Mouse (Mus musculus): Measurements from ENCODE around the gene Rpl4. TPM values are rescaled to one million over a fixed set of nuclear protein-coding genes. Genes with fewer than 3 reads are reported as not detected.
"Not testable (repeated sequence)": the region's sequence is repeated elsewhere in the genome, so short reads cannot be mapped to it uniquely, and the experiment has no call there.

Rpl4 gene
- polyA plus RNA-seq, 1 experiment: 2,046 TPM

- no peaks in the 10 kb centered on the region for H3K4me1 ChIP-seq (ENCODE audit: control insufficient read depth, insufficient read depth, low read length)
- TF ChIP-seq POLR2A (IDR thresholded peaks at IDR 0.05; ENCODE audit: low read depth, low read length): no peak
- TF ChIP-seq CTCF (IDR thresholded peaks at IDR 0.05; ENCODE audit: borderline replicate concordance, insufficient read depth, low read length): no peak
- H3K4me3 ChIP-seq (ENCODE audit: insufficient read depth, low read length): no peak overlapping the region
- H3K27ac ChIP-seq (ENCODE audit: insufficient read depth, low read length): no peak overlapping the region
These were observed 20.7 kb downstream of the Rpl4 start for GRCm38 (mm10) chr9:64193879-64194278.

GRCm38 (mm10) chr9:64195554-64195953 is 22.4 kb downstream of the Rpl4 start:
- no peak overlapping the region for H3K4me3 ChIP-seq (ENCODE audit: insufficient read depth, low read length)
- no peak overlapping the region for H3K27ac ChIP-seq (ENCODE audit: insufficient read depth, low read length)
- H3K4me1 ChIP-seq (ENCODE audit: control insufficient read depth, insufficient read depth, low read length): no peaks in the 10 kb centered on the region
- TF ChIP-seq POLR2A (IDR thresholded peaks at IDR 0.05; ENCODE audit: low read depth, low read length): no peak
- no peak for TF ChIP-seq CTCF (IDR thresholded peaks at IDR 0.05; ENCODE audit: borderline replicate concordance, insufficient read depth, low read length)

DNA sequence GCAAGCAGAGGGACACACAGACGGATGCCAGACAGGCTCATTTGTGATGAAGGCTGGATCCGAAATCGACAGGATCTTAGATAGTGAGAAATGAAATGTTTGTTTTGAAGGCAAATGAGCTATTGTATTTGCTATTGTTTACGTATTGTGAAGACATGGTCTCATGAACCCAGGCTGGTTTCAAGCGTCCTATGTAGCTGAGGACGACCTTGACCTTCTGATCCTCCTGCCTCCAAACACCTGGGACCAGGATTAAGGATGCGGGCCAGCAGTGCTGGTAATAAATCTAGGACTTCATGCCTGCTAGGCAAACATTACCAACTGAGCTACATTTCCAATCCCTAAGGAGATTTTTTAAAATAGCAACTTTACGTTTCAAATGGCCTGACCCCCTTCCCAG is 24.3 kb downstream of the Rpl4 start:
- H3K4me1 ChIP-seq (ENCODE audit: control insufficient read depth, insufficient read depth, low read length): no peaks in the 10 kb centered on the region
- H3K27ac ChIP-seq (ENCODE audit: insufficient read depth, low read length): no peak overlapping the region
- no peak overlapping the region for H3K4me3 ChIP-seq (ENCODE audit: insufficient read depth, low read length)
- TF ChIP-seq CTCF (IDR thresholded peaks at IDR 0.05; ENCODE audit: borderline replicate concordance, insufficient read depth, low read length): no peak
- TF ChIP-seq POLR2A (IDR thresholded peaks at IDR 0.05; ENCODE audit: low read depth, low read length): no peak

DNA sequence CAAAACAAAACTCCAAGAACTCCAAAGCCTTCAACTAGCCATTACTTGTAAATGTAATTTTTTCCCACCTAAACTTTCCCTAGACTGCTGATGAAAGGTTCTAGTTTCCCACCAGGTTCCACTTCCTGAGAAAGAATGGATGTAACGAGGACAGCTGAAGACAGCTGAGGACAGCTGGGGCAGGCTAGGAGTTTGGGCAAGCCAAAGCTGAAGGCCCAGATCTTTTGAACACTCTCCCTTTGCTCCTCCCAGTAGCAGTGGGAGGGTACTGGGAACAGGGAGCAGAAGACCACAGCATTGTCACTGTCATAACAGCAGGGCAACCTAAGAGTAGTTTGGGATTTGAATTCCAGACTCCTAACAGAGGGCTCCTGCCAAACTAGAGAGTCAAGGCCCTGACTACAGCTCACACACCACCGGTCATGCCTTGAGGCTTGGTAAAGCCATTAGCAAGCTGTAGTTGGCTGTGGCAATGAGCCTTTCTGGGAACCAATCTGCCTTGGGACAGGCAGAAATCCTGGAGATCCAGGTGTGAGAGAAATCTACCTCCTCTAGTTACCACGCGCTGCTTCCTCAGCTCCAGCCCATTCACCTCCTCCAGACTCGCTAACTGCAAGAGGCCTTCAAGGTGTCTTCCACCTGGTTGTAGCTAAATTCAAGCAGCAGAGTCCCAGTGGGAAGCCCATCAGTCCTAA is 25.0 kb downstream of the Rpl4 start:
- TF ChIP-seq POLR2A (IDR thresholded peaks at IDR 0.05; ENCODE audit: low read depth, low read length) (no peak), CTCF (IDR thresholded peaks at IDR 0.05; ENCODE audit: borderline replicate concordance, insufficient read depth, low read length) (no peak)
- Histone ChIP-seq H3K4me1 (ENCODE audit: control insufficient read depth, insufficient read depth, low read length) (no peaks in the 10 kb centered on the region), H3K27ac (ENCODE audit: insufficient read depth, low read length) (no peak overlapping the region), H3K4me3 (ENCODE audit: insufficient read depth, low read length) (no peak overlapping the region)

GRCm38 (mm10) chr9:64198763-64199418 is 25.7 kb downstream of the Rpl4 start:
- H3K4me3 ChIP-seq (ENCODE audit: insufficient read depth, low read length); H3K27ac ChIP-seq (ENCODE audit: insufficient read depth, low read length); H3K4me1 ChIP-seq (ENCODE audit: control insufficient read depth, insufficient read depth, low read length): not testable (repeated sequence)

DNA sequence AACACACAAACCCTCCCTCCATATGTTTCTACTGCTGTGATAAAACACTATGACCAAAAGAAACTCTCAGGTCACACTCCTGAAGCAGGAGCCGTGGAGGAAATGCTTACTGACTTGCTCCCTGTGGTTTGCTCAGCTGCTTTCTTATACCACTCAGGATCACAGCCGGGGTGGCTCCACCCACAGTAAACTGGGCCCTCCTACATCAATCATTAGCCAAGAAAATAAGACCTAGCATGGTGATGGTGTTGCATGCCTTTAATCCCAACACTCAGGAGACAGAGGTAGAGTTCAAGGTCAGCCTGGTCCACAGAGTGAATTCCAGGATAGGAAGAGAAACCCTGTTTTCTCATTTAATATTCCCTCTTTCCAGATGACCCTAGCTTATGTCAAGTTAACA is 26.7 kb downstream of the Rpl4 start:
- no peak overlapping the region for H3K4me3 ChIP-seq (ENCODE audit: insufficient read depth, low read length)
- TF ChIP-seq POLR2A (IDR thresholded peaks at IDR 0.05; ENCODE audit: low read depth, low read length): no peak
- no peak for TF ChIP-seq CTCF (IDR thresholded peaks at IDR 0.05; ENCODE audit: borderline replicate concordance, insufficient read depth, low read length)

DNA sequence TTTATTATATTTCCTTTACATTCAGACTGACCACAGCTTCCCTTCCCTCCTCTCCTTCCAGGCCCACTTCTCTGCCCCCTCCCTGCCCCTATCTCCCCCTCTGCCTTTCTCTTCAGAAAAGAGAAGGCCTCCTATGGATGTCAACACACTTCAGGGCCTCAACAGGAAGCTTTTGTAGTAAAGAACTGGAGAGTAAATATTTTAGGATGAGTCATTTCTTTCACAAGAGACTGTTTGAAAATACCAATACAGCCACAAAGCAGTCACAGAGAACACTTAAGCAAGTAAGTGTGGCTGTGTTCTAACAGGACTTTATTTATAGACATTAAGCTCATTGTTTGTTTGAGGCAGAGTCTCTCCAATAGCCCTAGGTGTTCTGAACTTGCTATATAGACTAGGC is 29.2 kb downstream of the Rpl4 start:
- Histone ChIP-seq H3K4me3 (ENCODE audit: insufficient read depth, low read length) (no peak overlapping the region), H3K4me1 (ENCODE audit: control insufficient read depth, insufficient read depth, low read length) (no peaks in the 10 kb centered on the region), H3K27ac (ENCODE audit: insufficient read depth, low read length) (peak overlapping the region; percentile 54)
- TF ChIP-seq POLR2A (IDR thresholded peaks at IDR 0.05; ENCODE audit: low read depth, low read length): no peak
- no peak for TF ChIP-seq CTCF (IDR thresholded peaks at IDR 0.05; ENCODE audit: borderline replicate concordance, insufficient read depth, low read length)

More for the DNA sequence above, 26.7 kb downstream of the Rpl4 start:
- no peaks in the 10 kb centered on the region for H3K4me1 ChIP-seq (ENCODE audit: control insufficient read depth, insufficient read depth, low read length)
- no peak overlapping the region for H3K27ac ChIP-seq (ENCODE audit: insufficient read depth, low read length)

- no peak for TF ChIP-seq CTCF (IDR thresholded peaks at IDR 0.05; ENCODE audit: borderline replicate concordance, insufficient read depth, low read length)
- no peaks in the 10 kb centered on the region for H3K4me1 ChIP-seq (ENCODE audit: control insufficient read depth, insufficient read depth, low read length)
- peak overlapping the region; percentile 54 for H3K27ac ChIP-seq (ENCODE audit: insufficient read depth, low read length)
These were observed 29.7 kb downstream of the Rpl4 start for GRCm38 (mm10) chr9:64202866-64203265.

GRCm38 (mm10) chr9:64207509-64208084 is 34.4 kb downstream of the Rpl4 start:
- TF ChIP-seq POLR2A (IDR thresholded peaks at IDR 0.05; ENCODE audit: low read depth, low read length) (no peak), CTCF (IDR thresholded peaks at IDR 0.05; ENCODE audit: borderline replicate concordance, insufficient read depth, low read length) (no peak)
- H3K4me3 ChIP-seq (ENCODE audit: insufficient read depth, low read length): no peak overlapping the region
- no peaks in the 10 kb centered on the region for H3K4me1 ChIP-seq (ENCODE audit: control insufficient read depth, insufficient read depth, low read length)
- no peak overlapping the region for H3K27ac ChIP-seq (ENCODE audit: insufficient read depth, low read length)

More at GRCm38 (mm10) chr9:64202866-64203265, 29.7 kb downstream of the Rpl4 start:
- H3K4me3 ChIP-seq (ENCODE audit: insufficient read depth, low read length): no peak overlapping the region

GRCm38 (mm10) chr9:64214452-64214851 is 41.3 kb downstream of the Rpl4 start:
- no peak overlapping the region for H3K27ac ChIP-seq (ENCODE audit: insufficient read depth, low read length)
- TF ChIP-seq CTCF (IDR thresholded peaks at IDR 0.05; ENCODE audit: borderline replicate concordance, insufficient read depth, low read length): no peak
- H3K4me1 ChIP-seq (ENCODE audit: control insufficient read depth, insufficient read depth, low read length): 0 out of 2 replicates have a peak, but pooled peaks cover 9% of the 10 kb centered on the region
- no peak overlapping the region for H3K4me3 ChIP-seq (ENCODE audit: insufficient read depth, low read length)
